Mouse (Mus musculus) lung, adult 2 months (tissue): ENCODE measurements around the gene Ten1.

Source experiments
- CTCF ChIP-seq: fragments of 200-500 bp; IDR thresholded peaks from 2 replicates; pipeline ENCODE4 v1.5.1; 2011; ENCODE audit warnings: mild to moderate bottlenecking, low read length, control low read depth; ENCODE audit not compliant: insufficient read depth
- POLR2A ChIP-seq: fragments of 200-500 bp; IDR thresholded peaks from 2 replicates; pipeline ENCODE4 v1.6.1; 2011; ENCODE audit warnings: low read depth, mild to moderate bottlenecking, control low read depth, low read length, borderline replicate concordance; ENCODE audit errors: extremely low read depth

- TF ChIP-seq CTCF (no peak), POLR2A (no peak)
These were observed 16.5 kb downstream of the Ten1 start for GRCm38 (mm10) chr11:116215181-116215580.
